Mouse (Mus musculus): ENCODE data around the gene Zfp967. TPM values are rescaled to one million over a fixed set of nuclear protein-coding genes. Genes with fewer than 3 reads are reported as not detected.
"Not testable (repeated sequence)": the region's sequence is repeated elsewhere in the genome, so short reads cannot be mapped to it uniquely, and the experiment has no call there.

The Zfp967 gene
- polyA plus RNA-seq (2012; rRNA removed), result not detected in 2 replicates

- not testable (repeated sequence) for H3K4me1 ChIP-seq (ENCODE audit: control insufficient read depth, insufficient read depth, low read length); DNase-seq; H3K36me3 ChIP-seq (ENCODE audit: control insufficient read depth, insufficient read depth, low read length); H3K27me3 ChIP-seq (replicated peaks; ENCODE audit: control insufficient read depth, insufficient read depth, low read length); H3K4me3 ChIP-seq (ENCODE audit: insufficient read depth, low read depth, low read length); H3K27ac ChIP-seq (ENCODE audit: insufficient read depth, low read depth, low read length)
- no CpG with 5 or more reads among the region's 9 CpGs for WGBS
Measured at GRCm38 (mm10) chr2:176520756-176521155, at the start of gene Zfp967. Gene Zfp967 (plus strand): TSS chr2:176521056.

GRCm38 (mm10) chr2:176486683-176487082 is 34.2 kb upstream of the Zfp967 start, which contains the start of gene Gm14434:
Gene Gm14434 (minus strand): TSS chr2:176486783.
- not testable (repeated sequence) for H3K4me1 ChIP-seq (ENCODE audit: control insufficient read depth, insufficient read depth, low read length); H3K4me3 ChIP-seq (ENCODE audit: insufficient read depth, low read depth, low read length); DNase-seq; H3K27ac ChIP-seq (ENCODE audit: insufficient read depth, low read depth, low read length); H3K36me3 ChIP-seq (ENCODE audit: control insufficient read depth, insufficient read depth, low read length); H3K27me3 ChIP-seq (replicated peaks; ENCODE audit: control insufficient read depth, insufficient read depth, low read length)
- no CpG with 5 or more reads among the region's 4 CpGs for whole genome bisulfite sequencing

Other genes with a start within 250 kb of the Zfp967 start
- gene Gm11009, start 201.6 kb upstream of the Zfp967 start, polyA plus RNA-seq (2012; rRNA removed), result not detected in 2 replicates
- gene Gm14435, start 97.5 kb upstream of the Zfp967 start, polyA plus RNA-seq (2012; rRNA removed), result 0.84 and 1.3 TPM in 2 replicates
- gene Gm14434, start 34.3 kb upstream of the Zfp967 start, polyA plus RNA-seq (2012; rRNA removed), result 1.5 and 3.3 TPM in 2 replicates
- 3.5 and 4.5 TPM in 2 replicates for gene Gm14308, start 115.3 kb downstream of the Zfp967 start, polyA plus RNA-seq (2012; rRNA removed)
- 1.8 and 2.6 TPM in 2 replicates for gene Zfp973, start 149.5 kb downstream of the Zfp967 start, polyA plus RNA-seq (2012; rRNA removed)
- 1.6 and 3.8 TPM in 2 replicates for gene Gm14305, start 187.3 kb downstream of the Zfp967 start, polyA plus RNA-seq (2012; rRNA removed)